Comparison of ENCODE assay signal across 11 mouse cellular contexts in genomic region chr5:35762388-35762787, GRCm38 (mm10). TPM values are rescaled to one million over a fixed set of nuclear protein-coding genes. Genes with fewer than 3 reads are reported as not detected.
DNase-seq lines count a peak whose midpoint lies in the region; ATAC-seq and TF ChIP-seq lines count a peak whose summit lies in the region.
"Had no signal": no experiment of that assay in that cellular context is flagged by ENCODE, and none has a peak within 500 bp of the region (broad histone marks: within the 10 kb centered on the region; RNA-seq: fewer than 3 reads in every experiment).

No protein-coding gene starts in this region.

- H3K27ac ChIP-seq in kidney, adult 2 months (ENCODE audit: insufficient read depth, low read depth, low read length): no peak overlapping the region
- H3K27ac ChIP-seq in kidney, embryonic 14.5 days (ENCODE audit: low read depth, low read length): no peak overlapping the region
- H3K27ac ChIP-seq in heart, embryonic 14.5 days (replicated peaks in 1 of 2; ENCODE audit: control insufficient read depth in 1 of 2, insufficient read depth in 1 of 2, low read depth in 2 of 2, low read length in 2 of 2): peak overlapping the region in 1 of 2 experiments; percentile 44; a peak in 1 of 4 replicates
- H3K27ac ChIP-seq: liver, embryonic 13.5 days; stomach, embryonic 15.5 days had no signal

- ATAC-seq in kidney, embryonic 14.5 days (ENCODE audit: low FRiP score, low TSS enrichment): no peak
- no peak for ATAC-seq in heart, embryonic 14.5 days (ENCODE audit: insufficient number of reproducible peaks, insufficient read depth, low FRiP score, low read depth)
- ATAC-seq in frontal cortex, adult (ENCODE audit: low TSS enrichment): no peak

- no peaks in the 10 kb centered on the region for H3K9me3 ChIP-seq in kidney, embryonic 14.5 days (ENCODE audit: control insufficient read depth, low read length)
- no peaks in the 10 kb centered on the region for H3K9me3 ChIP-seq in heart, embryonic 14.5 days (ENCODE audit: control insufficient read depth, low read length)
- H3K9me3 ChIP-seq: liver, embryonic 13.5 days; stomach, embryonic 15.5 days had no signal

- peak; percentile 70 for DNase-seq in kidney, adult 2 months
- peak; percentile 42 for DNase-seq in right cerebral cortex, postnatal 14 days
- no peak for DNase-seq in right cerebral cortex, adult 2 months (ENCODE audit: low spot score in 2 of 2)
- peak; percentile 82 for DNase-seq in skeletal muscle tissue, adult 2 months (ENCODE audit: low read depth, low spot score)
- DNase-seq in frontal cortex, postnatal 25 days (ENCODE audit: low spot score in 2 of 2): no peak
- DNase-seq: liver, embryonic 13.5 days had no signal

- H3K4me2 ChIP-seq in kidney, embryonic 14.5 days (replicated peaks; ENCODE audit: low read depth, low read length): no peak overlapping the region
- H3K4me2 ChIP-seq in heart, embryonic 14.5 days (ENCODE audit: low read length): no peak overlapping the region
- H3K4me2 ChIP-seq: liver, embryonic 13.5 days; stomach, embryonic 15.5 days had no signal

- TF ChIP-seq CTCF in kidney, adult 2 months (conservative IDR thresholded peaks at IDR 0.05; ENCODE audit: insufficient read depth, insufficient read length, low read depth, low read length): no peak

- no peaks in the 10 kb centered on the region for H3K4me1 ChIP-seq in kidney, adult 2 months (ENCODE audit: control insufficient read depth, insufficient read depth, low read length)
- 0 out of 2 replicates have a peak, but pooled peaks cover 3% of the 10 kb centered on the region for H3K4me1 ChIP-seq in kidney, embryonic 14.5 days (ENCODE audit: control insufficient read depth, insufficient read depth, low read length)
- peaks cover 19 to 21% of the 10 kb centered on the region in 2 experiments for H3K4me1 ChIP-seq in heart, embryonic 14.5 days (ENCODE audit: control insufficient read depth in 2 of 2, insufficient read depth in 2 of 2, low read length in 2 of 2)

- H3K4me3 ChIP-seq in kidney, adult 2 months (ENCODE audit: insufficient read depth, low read depth, low read length): no peak overlapping the region
- H3K4me3 ChIP-seq in kidney, embryonic 14.5 days (ENCODE audit: low read length): no peak overlapping the region
- H3K4me3 ChIP-seq in heart, embryonic 14.5 days (ENCODE audit: control insufficient read depth in 1 of 2, insufficient read depth in 1 of 2, low read depth in 1 of 2, low read length in 2 of 2): no peak overlapping the region
- H3K4me3 ChIP-seq: erythroblast, embryonic 14.5 days; liver, embryonic 13.5 days; stomach, embryonic 15.5 days had no signal

- no peak overlapping the region for H3K9ac ChIP-seq in kidney, embryonic 14.5 days (ENCODE audit: low read depth, low read length)
- peak overlapping the region; percentile 10; the same call in 1 of the 2 replicates for H3K9ac ChIP-seq in heart, embryonic 14.5 days (ENCODE audit: low read length)
- H3K9ac ChIP-seq: liver, embryonic 13.5 days; stomach, embryonic 15.5 days had no signal

- no peak for TF ChIP-seq POLR2A in kidney, adult 2 months (IDR thresholded peaks at IDR 0.05; ENCODE audit: low read depth, low read length)

- H3K36me3 ChIP-seq in kidney, adult 2 months (ENCODE audit: control insufficient read depth, insufficient read depth, low read length): no peaks in the 10 kb centered on the region
- no peaks in the 10 kb centered on the region for H3K36me3 ChIP-seq in kidney, embryonic 14.5 days (ENCODE audit: control insufficient read depth, insufficient read depth, low read length)
- no peaks in the 10 kb centered on the region for H3K36me3 ChIP-seq in heart, embryonic 14.5 days (ENCODE audit: control insufficient read depth, insufficient read depth, low read length)
- H3K36me3 ChIP-seq: liver, embryonic 13.5 days; stomach, embryonic 15.5 days had no signal

- no peaks in the 10 kb centered on the region for H3K27me3 ChIP-seq in kidney, adult 2 months (replicated peaks; ENCODE audit: control insufficient read depth, insufficient read depth, low read length)
- peaks cover 28% of the 10 kb centered on the region for H3K27me3 ChIP-seq in kidney, embryonic 14.5 days (ENCODE audit: control insufficient read depth, insufficient read depth, low read length)
- H3K27me3 ChIP-seq in heart, embryonic 14.5 days (ENCODE audit: control insufficient read depth, insufficient read depth, low read length): peaks cover 32% of the 10 kb centered on the region

- WGBS in kidney, adult 2 months: 52% methylated on average over 5 of the region's 5 CpGs
- WGBS in kidney, embryonic 14.5 days: 59% methylated on average over 5 of the region's 5 CpGs
- WGBS in heart, embryonic 14.5 days: 44% methylated on average over 5 of the region's 5 CpGs

RNA-seq across cellular contexts. Expression of gene Ablim2, which starts 4.7 kb away (rescaled TPM):
- 5.8 and 7.5 TPM in 2 replicates for polyA plus RNA-seq in kidney, adult 2 months (2012; rRNA removed)
- 0.30 and 2.5 TPM in 2 replicates for polyA plus RNA-seq in kidney, embryonic 14.5 days (2014; fragmentation: Nextera tagmentation; extraction: Ambion mirVana)
- polyA plus RNA-seq in heart, embryonic 14.5 days (2014; fragmentation: Nextera tagmentation; extraction: Ambion mirVana): 3.7 and 4.0 TPM in 2 replicates
- polyA plus RNA-seq: erythroblast, embryonic 14.5 days had no signal

RNA-seq across cellular contexts. Expression of gene Sh3tc1, which starts 22.6 kb away (rescaled TPM):
- 35.1 and 40.1 TPM in 2 replicates for polyA plus RNA-seq in kidney, adult 2 months (2012; rRNA removed)
- polyA plus RNA-seq in kidney, embryonic 14.5 days (2014; fragmentation: Nextera tagmentation; extraction: Ambion mirVana): 4.2 and 11.3 TPM in 2 replicates
- polyA plus RNA-seq in heart, embryonic 14.5 days (2014; fragmentation: Nextera tagmentation; extraction: Ambion mirVana): 6.3 and 7.8 TPM in 2 replicates

Comparison
In these comparisons a context has a peak if more than half of its experiments do, and no peak if none do; other contexts are left out.
1. DNase-seq: peak in kidney, adult 2 months (single experiment), right cerebral cortex, postnatal 14 days (single experiment) and skeletal muscle tissue, adult 2 months (single experiment); none in right cerebral cortex, adult 2 months (0 of 2) and frontal cortex, postnatal 25 days (0 of 2).